Mouse (Mus musculus) heart, postnatal 25 days (tissue): ENCODE results near the gene Crtam. TPM values are rescaled to one million over a fixed set of nuclear protein-coding genes. Genes with fewer than 3 reads are reported as not detected.

Experiments used
- DNase-seq: peaks from one replicate; pipeline ENCODE4 v3.0.0; 2022; ENCODE audit warnings: low spot score
- intact Hi-C: fragments of 180-260 bp; cut with DNase I; formaldehyde crosslinking; loops from one replicate; pipeline ENCODE4 v1.15.1; 2025
- total RNA-seq, 2 experiments: library from RNA; stranded (reverse); gene quantifications; 2 replicates each; pipeline ENCODE4 v1.2.3; 2021

Gene Crtam
- total RNA-seq, 2 experiments from 2014 or later = not detected

GRCm38 (mm10) chr9:40933323-40933722 lies 71.1 kb downstream of the Crtam start:
- DNase-seq = no peak
- intact Hi-C loops = no loop called here

- no peak for DNase-seq
- intact Hi-C loops = no loop called here
These were observed 77.0 kb downstream of the Crtam start for GRCm38 (mm10) chr9:40927351-40927980.

Other genes with a start within 250 kb of the Crtam start
- 1,000 to 10,000 TPM; 1,172 to 1,478 TPM for gene Hspa8, start 203.6 kb downstream of the Crtam start, total RNA-seq
- gene Bsx, start 130.5 kb downstream of the Crtam start, total RNA-seq = not detected
- not detected for gene Jhy, start 40.5 kb downstream of the Crtam start, total RNA-seq
- 1 to 10 TPM in 1 of 2 experiments, under 1 TPM in 1; 0.99 to 1.5 TPM for gene Ubash3b, start 157.1 kb upstream of the Crtam start, total RNA-seq